Mouse (Mus musculus) stomach, embryonic 14.5 days (tissue): ENCODE data around the gene Rabep1. TPM values are rescaled to one million over a fixed set of nuclear protein-coding genes. Genes with fewer than 3 reads are reported as not detected.

ENCODE experiments used
- ATAC-seq: fragments of 200-750 bp; cut with Nextera tagmentation; 2 replicates; pipeline ENCODE4 v1.8.0; 2017; ENCODE audit warnings: low read depth, moderate TSS enrichment; ENCODE audit not compliant: insufficient number of reproducible peaks, insufficient read depth, low FRiP score
- H3K27ac ChIP-seq: fragments of 300-500 bp; sonication (generic); 2 replicates; pipeline ENCODE4 v1.5.1; 2014; ENCODE audit warnings: mild to moderate bottlenecking, low read length, moderate library complexity, mixed read lengths
- H3K27me3 ChIP-seq: fragments of 300-500 bp; sonication (generic); 2 replicates; pipeline ENCODE4 v1.6.1; 2014; ENCODE audit warnings: low read length, control low read depth, mixed read lengths; ENCODE audit not compliant: control insufficient read depth, insufficient read depth
- H3K36me3 ChIP-seq: fragments of 300-500 bp; sonication (generic); 2 replicates; pipeline ENCODE4 v1.6.1; 2014; ENCODE audit warnings: mild to moderate bottlenecking, control low read depth, low read length, moderate library complexity, mixed read lengths; ENCODE audit not compliant: control insufficient read depth, insufficient read depth
- H3K4me1 ChIP-seq: fragments of 300-500 bp; sonication (generic); 2 replicates; pipeline ENCODE4 v1.6.1; 2014; ENCODE audit warnings: low read length, control low read depth, mixed read lengths; ENCODE audit not compliant: control insufficient read depth, insufficient read depth
- H3K4me2 ChIP-seq: fragments of 300-500 bp; sonication (generic); replicated peaks from 2 replicates; pipeline ENCODE4 v1.6.1; 2014; ENCODE audit warnings: low read depth, low read length, control low read depth
- H3K4me3 ChIP-seq: fragments of 300-500 bp; sonication (generic); 2 replicates; pipeline ENCODE4 v1.5.1; 2014; ENCODE audit warnings: low read depth, low read length, control low read depth
- H3K9ac ChIP-seq: fragments of 300-500 bp; sonication (generic); replicated peaks from 2 replicates; pipeline ENCODE4 v1.6.1; 2014; ENCODE audit warnings: low read depth, mild to moderate bottlenecking, control low read depth, low read length, moderate library complexity, mixed read lengths
- H3K9me3 ChIP-seq: fragments of 300-500 bp; sonication (generic); 2 replicates; pipeline ENCODE4 v1.6.1; 2016; ENCODE audit warnings: low read depth, low read length, control low read depth; ENCODE audit not compliant: control insufficient read depth
- WGBS: fragments of 180-500 bp; shearing (Covaris S2); extraction: QIAGEN DNeasy Blood & Tissue Kit; methylation state at CpG from one replicate; pipeline ENCODE4 v1.1.7; 2014; 5-methylcytosine and 5-hydroxymethylcytosine counted together
- polyA plus RNA-seq: library from polyadenylated mRNA; unstranded; fragments of >200 nt; fragmentation: Nextera tagmentation; extraction: Ambion mirVana; gene quantifications from 2 replicates; pipeline ENCODE4 v1.2.1, GENCODE M21; 2014

Rabep1 gene
- polyA plus RNA-seq, 1 experiment from 2014 or later, result 33.1 TPM

DNA sequence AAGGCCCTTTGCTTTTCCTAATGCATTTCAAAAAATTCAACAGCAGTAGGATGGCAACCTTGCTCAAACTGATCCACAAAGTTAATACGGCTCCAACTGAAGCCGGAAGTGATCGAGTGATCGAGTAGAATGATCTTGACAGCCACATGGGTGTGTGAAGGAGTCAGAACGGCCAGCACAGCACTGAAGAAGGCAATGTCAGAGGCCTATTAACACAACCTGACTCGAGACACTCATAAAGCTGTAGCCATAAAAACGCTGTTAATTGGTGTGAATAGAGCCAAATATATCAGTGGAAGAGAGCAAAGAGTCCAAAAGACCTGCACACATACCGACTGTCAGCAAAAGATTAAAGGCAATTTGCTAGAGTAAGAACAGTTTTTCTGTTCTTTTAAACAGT is 24.5 kb upstream of the Rabep1 start:
- Histone ChIP-seq H3K4me3 (no peak overlapping the region), H3K4me2 (no peak overlapping the region), H3K27me3 (no peaks in the 10 kb centered on the region), H3K9me3 (no peaks in the 10 kb centered on the region), H3K36me3 (no peaks in the 10 kb centered on the region), H3K4me1 (0 out of 2 replicates have a peak, but pooled peaks cover 3% of the 10 kb centered on the region), H3K9ac (no peak overlapping the region), H3K27ac (no peak overlapping the region)
- 82% methylated on average over 8 of the region's 8 CpGs for WGBS
- no peak for ATAC-seq

DNA sequence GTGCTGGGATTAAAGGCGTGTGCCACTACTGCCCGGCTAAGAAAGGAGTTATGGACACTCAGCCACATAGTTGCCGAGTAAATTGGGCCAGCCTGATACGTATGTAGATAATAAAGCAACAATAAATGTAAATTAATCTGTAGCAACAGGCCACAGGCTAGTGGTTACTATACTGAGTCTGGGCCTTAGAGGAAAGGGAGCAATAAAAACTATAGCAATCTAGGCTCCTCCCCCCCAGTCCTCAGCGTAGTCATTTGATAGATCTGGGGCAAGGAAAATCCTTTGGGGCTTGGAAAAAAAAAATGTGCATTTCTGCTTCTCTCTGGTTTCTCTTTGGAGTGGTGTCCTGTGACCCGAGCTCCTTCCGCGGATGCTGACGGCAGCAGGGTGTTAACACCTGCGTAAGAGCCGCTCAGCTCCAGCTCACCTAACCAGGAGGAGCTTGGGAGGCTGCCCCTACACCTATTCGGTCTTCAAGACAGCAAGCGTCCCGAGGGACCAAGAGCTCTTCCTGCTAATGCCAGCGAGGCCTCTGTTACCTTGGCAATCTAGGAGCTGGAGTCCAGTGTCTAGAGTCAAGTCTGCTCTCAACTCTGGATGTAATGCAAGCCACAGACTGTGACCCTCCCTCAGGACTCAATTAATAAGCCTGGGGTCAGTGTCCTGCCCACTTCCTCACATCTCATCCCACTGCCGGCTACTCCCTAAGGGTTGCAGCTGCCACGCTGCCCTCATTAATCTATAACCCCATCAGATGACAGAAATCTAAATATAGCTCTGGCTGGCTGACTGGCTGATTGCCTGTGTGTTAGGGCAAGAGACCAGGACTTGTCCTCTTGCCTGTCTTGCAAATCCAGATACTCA is 22.6 kb upstream of the Rabep1 start:
- Histone ChIP-seq H3K27me3 (no peaks in the 10 kb centered on the region), H3K4me1 (0 out of 2 replicates have a peak, but pooled peaks cover 3% of the 10 kb centered on the region), H3K36me3 (no peaks in the 10 kb centered on the region), H3K9me3 (no peaks in the 10 kb centered on the region), H3K9ac (no peak overlapping the region), H3K4me3 (no peak overlapping the region), H3K27ac (no peak overlapping the region), H3K4me2 (no peak overlapping the region)
- WGBS, result 31% methylated on average over 17 of the region's 17 CpGs
- no peak for ATAC-seq

DNA sequence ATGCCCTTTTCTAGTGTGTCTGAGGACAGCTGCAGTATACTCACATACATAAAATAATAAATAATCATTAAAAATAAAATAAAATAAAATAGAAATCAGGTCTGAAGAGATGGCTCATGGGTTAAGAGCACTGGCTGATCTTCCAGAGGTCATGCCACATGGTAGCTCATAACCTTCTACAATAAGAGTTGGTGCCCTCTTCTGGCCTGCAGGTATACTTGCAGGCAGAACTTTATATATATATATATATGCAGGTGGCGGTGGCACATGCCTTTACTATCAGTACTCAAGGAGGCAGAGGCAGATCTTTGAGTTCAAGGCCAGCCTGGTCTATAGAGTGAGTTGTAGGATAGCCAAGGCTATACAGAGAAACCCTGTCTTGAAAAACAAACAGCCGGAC is 18.4 kb upstream of the Rabep1 start:
- Histone ChIP-seq H3K4me2 (no peak overlapping the region), H3K9ac (no peak overlapping the region), H3K36me3 (no peaks in the 10 kb centered on the region), H3K9me3 (no peaks in the 10 kb centered on the region), H3K27ac (no peak overlapping the region), H3K27me3 (no peaks in the 10 kb centered on the region), H3K4me3 (no peak overlapping the region), H3K4me1 (0 out of 2 replicates have a peak, but pooled peaks cover 3% of the 10 kb centered on the region)
- 83% methylated on average over 2 of the region's 2 CpGs for WGBS
- no peak for ATAC-seq

DNA sequence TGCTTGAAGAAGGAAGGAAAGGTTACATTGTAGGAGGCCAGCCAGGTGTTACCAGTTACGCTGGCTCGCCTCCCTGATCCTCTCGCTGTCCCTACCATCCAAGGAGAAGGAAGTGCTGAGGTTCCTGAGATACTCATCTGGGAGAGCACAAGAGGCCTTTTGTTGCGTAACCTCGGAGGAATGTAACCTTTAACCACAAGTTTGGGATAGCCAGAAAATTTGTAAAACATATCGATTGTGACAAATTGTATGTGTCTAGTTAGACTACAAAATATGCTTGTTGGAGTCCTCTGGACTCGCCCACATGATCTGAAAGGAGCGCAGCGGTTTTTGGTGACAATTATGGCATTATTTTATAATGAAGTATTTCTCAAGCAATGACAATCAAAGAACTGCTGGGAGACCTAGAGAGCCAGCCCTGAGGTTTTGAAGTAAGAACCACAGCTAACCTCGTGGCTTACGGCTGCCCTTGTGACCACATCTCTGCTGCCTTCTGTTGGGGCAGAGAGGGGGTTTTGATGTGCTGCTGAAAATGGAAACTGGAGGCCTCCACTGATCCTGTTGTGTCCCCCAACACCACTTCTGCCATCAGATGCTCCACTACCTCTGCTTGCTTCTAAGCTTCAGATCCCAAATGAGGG is 15.5 kb upstream of the Rabep1 start:
- WGBS, result 78% methylated on average over 11 of the region's 11 CpGs
- Histone ChIP-seq H3K4me3 (no peak overlapping the region), H3K27me3 (no peaks in the 10 kb centered on the region), H3K4me2 (no peak overlapping the region), H3K36me3 (no peaks in the 10 kb centered on the region), H3K9me3 (no peaks in the 10 kb centered on the region), H3K4me1 (no peaks in the 10 kb centered on the region), H3K9ac (no peak overlapping the region), H3K27ac (no peak overlapping the region)
- no peak for ATAC-seq

DNA sequence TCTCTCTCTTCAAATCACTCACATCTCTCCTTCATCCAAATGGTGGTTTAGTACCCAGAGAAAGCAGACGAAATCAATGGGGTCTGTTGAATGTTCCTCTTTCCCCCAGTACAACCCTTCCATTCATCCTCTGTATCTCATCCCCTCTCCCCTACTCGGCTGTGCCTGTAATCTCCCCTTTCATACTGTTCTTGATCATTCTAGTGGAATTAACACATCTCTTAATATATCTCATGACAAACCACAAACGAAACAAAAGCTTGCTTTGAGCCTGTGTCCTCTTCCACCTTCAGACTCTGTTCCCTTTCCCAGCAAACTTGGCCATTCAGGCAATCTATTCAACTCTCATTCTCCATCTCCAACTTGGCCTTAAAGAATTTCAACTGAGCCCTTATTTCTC is 13.4 kb upstream of the Rabep1 start:
- Histone ChIP-seq H3K9ac (no peak overlapping the region), H3K36me3 (no peaks in the 10 kb centered on the region), H3K4me1 (no peaks in the 10 kb centered on the region), H3K4me3 (no peak overlapping the region), H3K27ac (no peak overlapping the region), H3K4me2 (no peak overlapping the region), H3K27me3 (no peaks in the 10 kb centered on the region), H3K9me3 (no peaks in the 10 kb centered on the region)
- ATAC-seq, result no peak
- WGBS, result 71% methylated on average over 3 of the region's 3 CpGs

DNA sequence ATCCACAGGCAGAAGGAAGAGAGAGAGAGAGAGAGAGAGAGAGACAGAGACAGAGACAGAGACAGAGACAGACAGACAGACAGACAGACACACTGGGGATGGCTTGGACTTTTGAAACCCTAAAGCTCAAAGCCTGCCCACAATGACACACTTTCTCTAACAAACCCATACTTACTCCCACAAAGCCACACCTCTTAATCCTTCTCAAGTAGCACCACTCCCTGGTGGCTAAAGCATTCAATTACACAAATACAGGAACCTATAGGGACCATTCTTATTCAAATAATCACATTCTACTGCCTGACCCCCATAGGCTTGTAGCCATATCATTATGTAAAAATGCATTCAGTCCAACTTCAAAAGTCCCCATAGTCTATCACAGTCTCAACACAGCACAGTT is 11.2 kb upstream of the Rabep1 start:
- no peaks in the 10 kb centered on the region for H3K9me3 ChIP-seq
- no peaks in the 10 kb centered on the region for H3K27me3 ChIP-seq
- ATAC-seq, result no peak

DNA sequence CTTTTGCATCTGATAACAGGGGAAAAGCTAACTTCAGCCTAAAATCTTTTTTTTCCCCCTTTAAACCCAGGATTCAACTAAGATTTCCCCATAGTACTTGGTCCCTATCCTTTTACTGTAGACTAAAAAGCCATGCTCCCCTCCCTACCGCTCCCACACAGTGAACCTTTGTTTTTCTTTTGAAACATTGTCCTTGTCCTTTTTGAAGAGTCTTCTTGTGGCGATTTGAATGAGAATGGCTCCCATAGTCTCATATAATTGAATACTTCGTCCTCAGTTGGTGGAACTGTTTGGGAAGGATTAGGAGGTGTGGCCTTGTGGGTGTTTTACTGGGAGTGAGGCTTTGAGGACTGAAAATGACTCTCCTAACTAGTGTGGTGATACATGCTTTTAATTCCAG is 10.7 kb upstream of the Rabep1 start:
- H3K9ac ChIP-seq, result no peak overlapping the region
- ATAC-seq, result no peak
- H3K9me3 ChIP-seq, result no peaks in the 10 kb centered on the region
- no peaks in the 10 kb centered on the region for H3K4me1 ChIP-seq
- 82% methylated on average over 3 of the region's 3 CpGs for WGBS
- H3K4me3 ChIP-seq, result no peak overlapping the region
- no peaks in the 10 kb centered on the region for H3K27me3 ChIP-seq
- no peaks in the 10 kb centered on the region for H3K36me3 ChIP-seq
- H3K4me2 ChIP-seq, result no peak overlapping the region
- H3K27ac ChIP-seq, result no peak overlapping the region

More for the DNA sequence above, 11.2 kb upstream of the Rabep1 start:
- H3K36me3 ChIP-seq, result no peaks in the 10 kb centered on the region
- H3K9ac ChIP-seq, result no peak overlapping the region
- H3K4me2 ChIP-seq, result no peak overlapping the region
- H3K27ac ChIP-seq, result no peak overlapping the region
- H3K4me1 ChIP-seq, result no peaks in the 10 kb centered on the region
- H3K4me3 ChIP-seq, result no peak overlapping the region

DNA sequence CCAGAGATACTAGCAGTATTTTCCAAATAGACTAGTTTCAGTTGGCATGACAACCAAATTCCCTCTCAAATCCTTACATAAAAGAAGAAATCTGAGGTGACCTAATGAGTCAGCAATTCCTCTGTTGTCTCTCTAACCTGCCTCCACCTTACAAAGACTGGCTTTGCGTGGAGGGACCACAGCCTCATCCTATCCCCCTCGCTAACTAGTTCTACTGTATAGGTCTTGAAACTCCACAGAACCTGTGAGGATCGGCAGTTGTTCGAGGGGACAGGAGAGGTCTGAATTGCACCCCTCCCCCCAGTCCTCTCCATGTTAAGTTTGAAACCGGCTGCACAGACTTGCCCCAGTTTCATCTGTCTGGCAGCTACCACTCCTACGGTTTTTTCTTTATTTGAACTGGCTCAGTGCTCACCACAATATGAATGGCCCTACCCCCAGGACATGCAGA is 9.2 kb upstream of the Rabep1 start:
- H3K4me1 ChIP-seq, result no peaks in the 10 kb centered on the region
- H3K9me3 ChIP-seq, result no peaks in the 10 kb centered on the region
- H3K4me2 ChIP-seq, result no peak overlapping the region
- no peak overlapping the region for H3K4me3 ChIP-seq
- WGBS, result 47% methylated on average over 6 of the region's 6 CpGs
- no peak overlapping the region for H3K9ac ChIP-seq
- no peaks in the 10 kb centered on the region for H3K36me3 ChIP-seq
- ATAC-seq, result no peak
- H3K27me3 ChIP-seq, result no peaks in the 10 kb centered on the region
- no peak overlapping the region for H3K27ac ChIP-seq
